Mouse (Mus musculus): ENCODE measurements around the gene Ints6l.
"Not testable (repeated sequence)": the region's sequence is repeated elsewhere in the genome, so short reads cannot be mapped to it uniquely, and the experiment has no call there.

Ints6l gene

DNA sequence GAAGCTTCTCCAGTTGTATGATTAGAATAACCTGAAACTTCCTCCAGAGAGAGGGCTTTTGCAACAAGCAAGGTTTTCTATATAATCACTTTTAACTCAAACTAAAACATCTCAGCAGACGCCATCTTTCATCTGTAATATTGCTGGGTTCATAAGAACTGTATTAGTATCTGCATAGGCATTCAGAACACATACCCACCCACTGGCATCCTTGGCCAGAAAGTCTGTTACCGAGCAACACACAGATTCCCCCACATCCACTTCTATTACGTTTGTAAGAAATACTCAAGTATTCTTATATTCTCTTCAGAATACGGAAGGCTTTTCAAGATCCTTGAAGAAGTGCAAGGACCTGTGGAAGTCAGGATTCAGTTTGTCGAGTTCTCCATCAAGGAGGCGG, 69.8 kb downstream of the Ints6l start, which contains the start of gene Gm10477:
Gm10477 (plus strand) TSS at position 301 of the 400 bp plus-strand sequence.
- in situ Hi-C loops (cut with MboI, MseI) = not testable (repeated sequence)

DNA sequence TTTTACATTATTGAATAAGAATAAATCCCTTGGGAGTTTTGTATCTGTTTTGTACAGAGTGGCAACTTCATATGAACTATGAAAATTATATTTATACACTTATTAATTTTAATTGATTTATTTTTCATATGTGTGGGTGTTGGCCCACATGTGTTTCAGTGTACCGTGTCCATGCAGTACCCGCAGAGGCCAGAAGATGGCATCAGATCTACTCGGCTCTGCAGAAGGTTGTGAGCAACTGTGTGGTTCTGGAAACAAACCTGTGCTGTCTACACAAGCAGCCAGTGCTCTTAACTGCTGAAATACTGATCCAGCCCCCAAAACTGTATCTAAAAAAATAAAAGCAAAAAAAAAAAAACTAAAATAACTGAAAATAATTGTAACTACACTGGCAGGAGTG, 76.6 kb downstream of the Ints6l start:
- in situ Hi-C loops (cut with MboI, MseI) = loop anchor here (25.0 kb wide), 1 partner anchor 256 kb away; no protein-coding TSS in a partner anchor

DNA sequence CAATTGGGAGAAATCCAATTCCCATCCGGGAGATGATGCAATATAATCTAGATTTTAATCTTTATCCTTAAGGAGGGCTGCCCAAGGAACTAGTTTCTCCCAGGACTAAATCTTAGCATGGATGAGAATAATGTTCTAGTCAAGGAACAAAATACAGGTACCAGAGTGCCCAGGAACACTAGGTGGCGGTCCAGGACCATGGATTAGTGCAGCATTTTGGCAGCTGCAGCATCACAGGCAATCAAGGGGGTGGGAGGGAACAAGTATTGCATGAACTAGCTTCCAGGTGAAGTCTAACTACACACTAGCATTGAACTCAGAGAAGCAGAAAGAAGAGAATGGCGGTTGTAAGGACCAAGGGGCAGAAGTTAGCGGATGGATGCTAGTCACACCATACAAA, 82.5 kb downstream of the Ints6l start:
- in situ Hi-C loops (cut with MboI, MseI) = loop anchor here (25.0 kb wide), 1 partner anchor 250 kb away; no protein-coding TSS in a partner anchor

DNA sequence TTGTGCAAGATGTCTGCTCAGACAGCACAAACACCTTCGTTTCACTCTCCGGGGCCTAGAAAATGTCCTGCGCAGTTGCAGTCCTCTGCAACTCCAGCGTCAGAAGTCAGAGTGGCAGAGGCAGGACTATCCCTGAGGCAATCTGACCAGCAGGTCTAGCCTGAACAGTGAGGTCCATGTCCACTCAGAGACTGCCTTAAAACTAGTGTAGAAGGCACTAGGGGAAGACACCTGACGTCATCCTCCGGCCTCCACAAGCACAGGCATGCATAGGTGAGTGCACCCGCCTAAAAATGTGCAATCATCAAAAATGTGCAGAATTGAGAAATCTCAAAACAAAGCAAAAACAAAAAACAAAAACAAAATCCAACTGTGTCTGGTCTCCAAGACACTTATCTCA, 94.8 kb downstream of the Ints6l start, which contains the start of gene Gm648:
Gm648 (minus strand) TSS at position 101 of the 400 bp plus-strand sequence.
- in situ Hi-C loops (cut with MboI, MseI) = loop anchor here (25.0 kb wide), 1 partner anchor 238 kb away; no protein-coding TSS in a partner anchor

DNA sequence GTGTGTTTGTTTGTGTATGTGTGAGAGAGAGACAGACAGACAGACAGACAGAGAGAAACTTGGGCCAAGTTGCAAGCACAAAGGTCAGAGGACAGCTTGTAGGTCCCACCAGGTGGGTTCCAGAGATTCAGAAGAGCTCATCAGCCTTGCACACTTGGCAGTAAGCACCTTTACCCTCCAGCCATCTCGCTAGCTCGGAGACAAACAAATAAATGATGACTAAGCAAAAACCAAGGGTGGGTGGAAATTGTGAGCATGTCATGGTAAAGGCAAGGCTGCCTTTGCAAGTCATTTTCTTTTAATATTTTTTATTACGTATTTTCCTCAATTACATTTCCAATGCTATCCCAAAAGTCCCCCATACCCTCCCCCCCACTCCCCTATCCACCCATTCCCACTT, 98.9 kb downstream of the Ints6l start:
- in situ Hi-C loops (cut with MboI, MseI) = no loop called here

All from T-helper 2 cell (primary cell).